Mouse (Mus musculus): ENCODE measurements around the gene Psmc3. TPM values are rescaled to one million over a fixed set of nuclear protein-coding genes. Genes with fewer than 3 reads are reported as not detected.
"Not testable (repeated sequence)": the region's sequence is repeated elsewhere in the genome, so short reads cannot be mapped to it uniquely, and the experiment has no call there.

Psmc3 gene
- total RNA-seq, 2 experiments from 2014 or later = 221 to 245 TPM

DNA sequence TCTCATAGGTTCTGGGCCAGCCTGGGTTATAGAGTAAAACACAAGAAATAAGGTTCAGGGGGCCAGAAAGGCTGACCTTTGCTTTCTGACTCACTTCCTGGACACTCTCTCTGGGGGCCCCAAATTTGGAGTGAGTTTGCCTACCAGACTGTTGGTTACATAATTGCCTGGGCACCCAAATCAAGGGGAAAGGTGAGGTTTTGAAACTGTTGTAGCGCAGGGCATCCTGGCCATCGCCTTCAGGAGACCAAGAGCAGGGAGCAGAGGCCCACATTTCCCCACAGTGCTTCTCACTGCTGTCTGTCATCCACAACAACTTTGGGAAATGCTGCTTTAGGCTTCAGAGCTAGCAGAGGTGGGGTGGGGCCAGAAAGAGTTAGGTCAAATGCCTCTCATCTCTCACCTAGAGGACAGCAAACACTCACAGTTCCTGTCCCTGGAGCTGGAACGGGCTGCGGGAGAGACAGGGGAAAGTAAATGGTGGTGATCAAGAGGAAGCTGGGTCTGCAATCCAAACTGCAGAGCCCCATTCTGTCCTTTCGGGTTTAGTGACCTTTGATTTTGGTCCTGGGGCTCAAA lies 56.1 kb downstream of the Psmc3 start:
- intact Hi-C loops (cut with DNase I) = loop anchor here (5.0 kb wide), 1 partner anchor 367 kb away; no protein-coding TSS in a partner anchor
- DNase-seq = no peak

- DNase-seq = peak in 1 of 2 experiments; percentile 4
- intact Hi-C loops (cut with DNase I) = loop anchor here (5.0 kb wide), 1 partner anchor 367 kb away; no protein-coding TSS in a partner anchor
These were observed 56.6 kb downstream of the Psmc3 start for GRCm38 (mm10) chr2:91110429-91110828.

DNA sequence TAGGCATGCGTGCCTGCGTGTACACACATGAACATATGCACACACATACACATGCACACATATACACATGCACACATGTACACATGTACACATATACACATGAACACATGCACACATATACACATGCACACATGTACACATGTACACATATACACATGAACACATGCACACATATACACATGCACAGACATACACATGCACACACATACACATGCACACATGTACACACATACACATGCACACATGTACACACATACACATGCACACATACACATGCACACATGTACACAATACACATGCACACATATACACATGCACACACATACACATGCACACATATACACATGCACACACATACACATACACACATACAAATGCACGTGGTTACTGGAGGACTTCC lies 58.0 kb downstream of the Psmc3 start:
- intact Hi-C loops (cut with DNase I) = loop anchor here (5.0 kb wide), 1 partner anchor 365 kb away; no protein-coding TSS in a partner anchor
- DNase-seq = not testable (repeated sequence)

GRCm38 (mm10) chr2:91112491-91112890 lies 58.7 kb downstream of the Psmc3 start:
- DNase-seq = peak in 1 of 2 experiments; percentile 45
- intact Hi-C loops (cut with DNase I) = loop anchor here (5.0 kb wide), 1 partner anchor 365 kb away; no protein-coding TSS in a partner anchor

GRCm38 (mm10) chr2:91113334-91113733 lies 59.5 kb downstream of the Psmc3 start:
- intact Hi-C loops (cut with DNase I) = loop anchor here (5.0 kb wide), 1 partner anchor 364 kb away; no protein-coding TSS in a partner anchor
- DNase-seq = no peak

GRCm38 (mm10) chr2:91113852-91114251 lies 60.0 kb downstream of the Psmc3 start:
- intact Hi-C loops (cut with DNase I) = loop anchor here (5.0 kb wide), 1 partner anchor 363 kb away; no protein-coding TSS in a partner anchor
- DNase-seq = no peak

- intact Hi-C loops (cut with DNase I) = loop anchor here (1.0 to 5.0 kb wide), 4 partner anchors 79 to 362 kb away; partner anchors contain the start of genes Ddb2 and Pacsin3
- DNase-seq = peak; percentile 98 to 99
These were observed 61.2 kb downstream of the Psmc3 start for GRCm38 (mm10) chr2:91114781-91115577.

DNA sequence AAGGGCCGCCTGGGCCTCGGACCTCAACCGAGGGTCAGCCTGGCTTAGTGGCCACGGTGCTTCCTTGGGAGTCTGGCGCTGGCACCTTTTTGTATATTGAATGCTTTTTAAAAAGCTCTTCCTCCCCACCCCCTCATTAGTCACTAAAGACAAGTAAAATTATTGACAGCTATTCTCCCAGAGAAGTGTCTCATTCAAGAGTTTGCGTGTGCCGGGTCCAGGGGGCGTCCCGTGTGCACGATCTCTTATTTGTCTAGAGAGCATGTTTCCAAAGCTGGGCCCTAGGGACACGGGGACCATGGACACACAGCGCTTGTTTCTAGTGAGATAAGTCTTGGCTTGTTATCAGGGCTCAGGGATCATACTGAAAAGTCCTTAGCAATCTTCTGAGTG lies 61.8 kb downstream of the Psmc3 start:
- no peak for DNase-seq
- intact Hi-C loops (cut with DNase I) = loop anchor here (1.0 to 5.0 kb wide), 3 partner anchors 79 to 142 kb away; partner anchors contain the start of genes Ddb2 and Pacsin3

Other genes with a start within 250 kb of the Psmc3 start
- gene Mtch2, start 206.9 kb upstream of the Psmc3 start, total RNA-seq (2021) = 100 to 1,000 TPM; 205 TPM
- 1 to 10 TPM; 6.2 to 6.6 TPM for gene C1qtnf4, start 168.1 kb upstream of the Psmc3 start, total RNA-seq (2021)
- 10 to 100 TPM; 21.7 to 26.1 TPM for gene Kbtbd4, start 149.3 kb upstream of the Psmc3 start, total RNA-seq (2021)
- 100 to 1,000 TPM; 693 to 709 TPM for gene Ndufs3, start 149.2 kb upstream of the Psmc3 start, total RNA-seq (2021)
- gene Celf1, start 113.6 kb upstream of the Psmc3 start, total RNA-seq (2021) = 100 to 1,000 TPM; 111 to 119 TPM
- gene Rapsn, start 18.4 kb upstream of the Psmc3 start, total RNA-seq (2021) = 10 to 100 TPM; 15.4 to 19.8 TPM
- 10 to 100 TPM; 27.7 to 31.9 TPM for gene Slc39a13, start 16.4 kb downstream of the Psmc3 start, total RNA-seq (2021)
- gene Spi1, start 28.4 kb downstream of the Psmc3 start, total RNA-seq (2021) = 1 to 10 TPM; 2.3 to 3.0 TPM
- gene Mybpc3, start 64.1 kb downstream of the Psmc3 start, total RNA-seq (2021) = 1,000 to 10,000 TPM; 1,924 to 2,166 TPM
- gene Madd, start 129.8 kb downstream of the Psmc3 start, total RNA-seq (2021) = 1 to 10 TPM; 5.2 to 6.3 TPM
- gene Nr1h3, start 148.8 kb downstream of the Psmc3 start, total RNA-seq (2021) = 1 to 10 TPM; 3.9 to 7.6 TPM
- 10 to 100 TPM; 19.1 to 23.8 TPM for gene Acp2, start 148.9 kb downstream of the Psmc3 start, total RNA-seq (2021)
- 1 to 10 TPM; 5.4 to 6.7 TPM for gene Ddb2, start 183.0 kb downstream of the Psmc3 start, total RNA-seq (2021)
- gene Pacsin3, start 201.9 kb downstream of the Psmc3 start, total RNA-seq (2021) = 100 to 1,000 TPM; 102 to 119 TPM
- gene Arfgap2, start 211.0 kb downstream of the Psmc3 start, total RNA-seq (2021) = 10 to 100 TPM; 64.2 to 64.5 TPM